Mouse (Mus musculus): ENCODE measurements around the gene Sgcd.

GRCm38 (mm10) chr11:46882456-46882855 lies 1106.3 kb downstream of the Sgcd start:
- no peak for TF ChIP-seq POLR2A (IDR thresholded peaks at IDR 0.05; ENCODE audit: borderline replicate concordance, extremely low read depth, insufficient read depth, insufficient read length, poor library complexity, severe bottlenecking)
- no peak for TF ChIP-seq CTCF (IDR thresholded peaks at IDR 0.05; ENCODE audit: borderline replicate concordance, extremely low read depth, insufficient read depth, insufficient read length)
